Mouse (Mus musculus) A20 (cell line): ENCODE results near the gene Rora.
A peak's percentile ranks its signal among the peaks of the same experiment; 100 is the strongest.

ENCODE experiments used
- DNase-seq: peaks from one replicate; pipeline ENCODE4 v3.0.0-alpha.2; 2011; ENCODE audit warnings: low read depth, low spot score

Gene Rora

GRCm38 (mm10) chr9:68759324-68759723, 105.7 kb downstream of the Rora start:
- peak; percentile 14 for DNase-seq

- DNase-seq: no peak
These were observed 106.7 kb downstream of the Rora start for GRCm38 (mm10) chr9:68760329-68760728.

GRCm38 (mm10) chr9:68760876-68761275, 107.3 kb downstream of the Rora start:
- DNase-seq: no peak

GRCm38 (mm10) chr9:68761672-68762071, 108.1 kb downstream of the Rora start:
- DNase-seq: no peak

GRCm38 (mm10) chr9:68765595-68765994, 112.0 kb downstream of the Rora start:
- peak; percentile 8 for DNase-seq

- DNase-seq: no peak
These were observed 116.1 kb downstream of the Rora start for GRCm38 (mm10) chr9:68769638-68770037.

- no peak for DNase-seq
These were observed 117.8 kb downstream of the Rora start for GRCm38 (mm10) chr9:68771383-68771782.

GRCm38 (mm10) chr9:68773770-68774169, 120.2 kb downstream of the Rora start:
- DNase-seq: peak; percentile 4

- no peak for DNase-seq
These were observed 128.4 kb downstream of the Rora start for GRCm38 (mm10) chr9:68782011-68782410.

GRCm38 (mm10) chr9:68782604-68783003, 129.0 kb downstream of the Rora start:
- no peak for DNase-seq

- no peak for DNase-seq
These were observed 129.7 kb downstream of the Rora start for GRCm38 (mm10) chr9:68783246-68783645.

- no peak for DNase-seq
These were observed 133.2 kb downstream of the Rora start for GRCm38 (mm10) chr9:68786614-68787293.

- DNase-seq: no peak
These were observed 134.1 kb downstream of the Rora start for GRCm38 (mm10) chr9:68787665-68788064.

GRCm38 (mm10) chr9:68790922-68791321, 137.3 kb downstream of the Rora start:
- DNase-seq: no peak

GRCm38 (mm10) chr9:68791982-68792540, 138.5 kb downstream of the Rora start:
- no peak for DNase-seq

- DNase-seq: no peak
These were observed 141.7 kb downstream of the Rora start for GRCm38 (mm10) chr9:68795314-68795713.

- no peak for DNase-seq
These were observed 144.6 kb downstream of the Rora start for GRCm38 (mm10) chr9:68798221-68798620.

- DNase-seq: no peak
These were observed 145.5 kb downstream of the Rora start for GRCm38 (mm10) chr9:68799065-68799464.

GRCm38 (mm10) chr9:68804229-68804628, 150.6 kb downstream of the Rora start:
- no peak for DNase-seq

- no peak for DNase-seq
These were observed 152.2 kb downstream of the Rora start for GRCm38 (mm10) chr9:68805776-68806175.

- no peak for DNase-seq
These were observed 154.1 kb downstream of the Rora start for GRCm38 (mm10) chr9:68807735-68808134.

- DNase-seq: no peak
These were observed 155.9 kb downstream of the Rora start for GRCm38 (mm10) chr9:68809536-68809935.

GRCm38 (mm10) chr9:68814723-68815122, 161.1 kb downstream of the Rora start:
- no peak for DNase-seq

GRCm38 (mm10) chr9:68815877-68816276, 162.3 kb downstream of the Rora start:
- DNase-seq: no peak
